Mouse (Mus musculus) heart, postnatal 0 days (tissue): ENCODE measurements at regions not wholly inside any gene's neighbourhood (a gene's known extent, or its start where the extent isn't known, plus 50 kb on each side); places are given as distances from the start of the nearest gene placed in this dataset.

Source experiments
- CTCF ChIP-seq: IDR thresholded peaks from 2 replicates; pipeline ENCODE4 v1.5.1; 2016; ENCODE audit warnings: antibody characterized with exemption, control low read depth, low read depth
- EP300 ChIP-seq: IDR thresholded peaks from 2 replicates; pipeline ENCODE4 v1.6.1; 2016; ENCODE audit warnings: antibody characterized with exemption, low read depth

- TF ChIP-seq CTCF (no peak), EP300 (no peak)
Observed at GRCm38 (mm10) chr3:34734966-34735365, 84.8 kb downstream of the Sox2 start.
